Mouse (Mus musculus): ENCODE data around the gene Txnip. TPM values are rescaled to one million over a fixed set of nuclear protein-coding genes. Genes with fewer than 3 reads are reported as not detected.
"Not testable (repeated sequence)": the region's sequence is repeated elsewhere in the genome, so short reads cannot be mapped to it uniquely, and the experiment has no call there.

The Txnip gene
- 179 and 184 TPM in 2 replicates for polyA plus RNA-seq (2015; fragmentation: Nextera tagmentation; extraction: Ambion mirVana)

- Histone ChIP-seq H3K4me3 (replicated peaks) (peak within 1 kb of the TSS; percentile 78), H3K36me3 (peaks cover 21% of the 10 kb centered on the region), H3K27me3 (no peaks in the 10 kb centered on the region), H3K4me1 (peaks cover 59% of the 10 kb centered on the region), H3K9ac (peak within 1 kb of the TSS; percentile 87), H3K4me2 (replicated peaks) (peak within 1 kb of the TSS; percentile 73), H3K27ac (replicated peaks) (peak within 1 kb of the TSS; percentile 97), H3K9me3 (replicated peaks) (no peaks in the 10 kb centered on the region)
- under 1% methylated on average over 26 of the region's 26 CpGs for WGBS
- peak; percentile 97 for ATAC-seq (ENCODE audit: insufficient number of reproducible peaks, low FRiP score, low TSS enrichment, low read depth)
Observed at GRCm38 (mm10) chr3:96557694-96558093, at the start of gene Txnip. Gene Txnip (plus strand): TSS chr3:96557957.

- H3K36me3 ChIP-seq; H3K4me3 ChIP-seq (replicated peaks); ATAC-seq (ENCODE audit: insufficient number of reproducible peaks, low FRiP score, low TSS enrichment, low read depth); H3K27me3 ChIP-seq; H3K9ac ChIP-seq; H3K4me1 ChIP-seq; H3K4me2 ChIP-seq (replicated peaks); H3K27ac ChIP-seq (replicated peaks); H3K9me3 ChIP-seq (replicated peaks): not testable (repeated sequence)
- 96% methylated on average over 8 of the region's 9 CpGs for WGBS
Observed at GRCm38 (mm10) chr3:96507966-96508365, 49.8 kb upstream of the Txnip start.

GRCm38 (mm10) chr3:96520171-96520570 lies 37.6 kb upstream of the Txnip start:
- no peak for ATAC-seq (ENCODE audit: insufficient number of reproducible peaks, low FRiP score, low TSS enrichment, low read depth)
- no peaks in the 10 kb centered on the region for H3K27me3 ChIP-seq
- WGBS = 56% methylated on average over 5 of the region's 5 CpGs
- no peaks in the 10 kb centered on the region for H3K36me3 ChIP-seq
- no peak overlapping the region for H3K4me2 ChIP-seq (replicated peaks)
- H3K9ac ChIP-seq = no peak overlapping the region
- no peak overlapping the region for H3K4me3 ChIP-seq (replicated peaks)
- no peaks in the 10 kb centered on the region for H3K4me1 ChIP-seq
- no peak overlapping the region for H3K27ac ChIP-seq (replicated peaks)
- no peaks in the 10 kb centered on the region for H3K9me3 ChIP-seq (replicated peaks)

- Histone ChIP-seq H3K4me1 (peaks cover 5% of the 10 kb centered on the region), H3K4me2 (replicated peaks) (no peak overlapping the region), H3K9me3 (replicated peaks) (no peaks in the 10 kb centered on the region), H3K4me3 (replicated peaks) (no peak overlapping the region), H3K27me3 (peaks cover 18% of the 10 kb centered on the region), H3K27ac (replicated peaks) (no peak overlapping the region), H3K9ac (no peak overlapping the region), H3K36me3 (no peaks in the 10 kb centered on the region)
- no peak for ATAC-seq (ENCODE audit: insufficient number of reproducible peaks, low FRiP score, low TSS enrichment, low read depth)
- 55% methylated on average over 4 of the region's 4 CpGs for WGBS
Observed at GRCm38 (mm10) chr3:96522149-96522548, 35.6 kb upstream of the Txnip start.

- Histone ChIP-seq H3K4me1 (peaks cover 12% of the 10 kb centered on the region), H3K4me3 (replicated peaks) (no peak overlapping the region), H3K4me2 (replicated peaks) (no peak overlapping the region), H3K9me3 (replicated peaks) (no peaks in the 10 kb centered on the region), H3K36me3 (no peaks in the 10 kb centered on the region), H3K9ac (no peak overlapping the region), H3K27me3 (peaks cover 34% of the 10 kb centered on the region), H3K27ac (replicated peaks) (0 out of 2 replicates have a peak overlapping the region, but pooled peaks have one; percentile 39)
- no peak for ATAC-seq (ENCODE audit: insufficient number of reproducible peaks, low FRiP score, low TSS enrichment, low read depth)
- 59% methylated on average over 12 of the region's 12 CpGs for WGBS
Observed at GRCm38 (mm10) chr3:96524028-96524810, 33.5 kb upstream of the Txnip start.

GRCm38 (mm10) chr3:96524914-96525313 lies 32.8 kb upstream of the Txnip start, which contains the start of gene Hfe2:
Gene Hfe2 (plus strand): TSS chr3:96525172.
- no peak for ATAC-seq (ENCODE audit: insufficient number of reproducible peaks, low FRiP score, low TSS enrichment, low read depth)
- Histone ChIP-seq H3K4me1 (peaks cover 12% of the 10 kb centered on the region), H3K4me3 (replicated peaks) (peak within 1 kb of the TSS; percentile 5; the same call in 1 of the 2 replicates), H3K27ac (replicated peaks) (0 out of 2 replicates have a peak within 1 kb of the TSS, but pooled peaks have one; percentile 39), H3K9ac (no peak within 1 kb of the TSS), H3K4me2 (replicated peaks) (no peak within 1 kb of the TSS), H3K27me3 (peaks cover 34% of the 10 kb centered on the region), H3K36me3 (no peaks in the 10 kb centered on the region), H3K9me3 (replicated peaks) (no peaks in the 10 kb centered on the region)
- WGBS = 74% methylated on average over 4 of the region's 4 CpGs

GRCm38 (mm10) chr3:96526013-96526762 lies 31.6 kb upstream of the Txnip start:
- Histone ChIP-seq H3K27me3 (peaks cover 34% of the 10 kb centered on the region), H3K9me3 (replicated peaks) (no peaks in the 10 kb centered on the region), H3K36me3 (no peaks in the 10 kb centered on the region), H3K4me1 (peaks cover 12% of the 10 kb centered on the region), H3K4me3 (replicated peaks) (no peak overlapping the region; the same call in 1 of the 2 replicates), H3K27ac (replicated peaks) (no peak overlapping the region), H3K4me2 (replicated peaks) (peak overlapping the region; percentile 86; the same call in 1 of the 2 replicates), H3K9ac (no peak overlapping the region)
- ATAC-seq (ENCODE audit: insufficient number of reproducible peaks, low FRiP score, low TSS enrichment, low read depth) = no peak; the same call in 1 of the 2 replicates
- WGBS = 71% methylated on average over 11 of the region's 11 CpGs

GRCm38 (mm10) chr3:96526864-96527542 lies 30.8 kb upstream of the Txnip start:
- Histone ChIP-seq H3K9me3 (replicated peaks) (no peaks in the 10 kb centered on the region), H3K27me3 (peaks cover 34% of the 10 kb centered on the region), H3K36me3 (no peaks in the 10 kb centered on the region), H3K27ac (replicated peaks) (no peak overlapping the region), H3K4me2 (replicated peaks) (peak overlapping the region; percentile 86), H3K4me3 (replicated peaks) (peak overlapping the region; percentile 43), H3K9ac (no peak overlapping the region), H3K4me1 (peaks cover 12% of the 10 kb centered on the region)
- WGBS = 3% methylated on average over 44 of the region's 44 CpGs
- ATAC-seq (ENCODE audit: insufficient number of reproducible peaks, low FRiP score, low TSS enrichment, low read depth) = peak; percentile 39; the same call in 1 of the 2 replicates

- Histone ChIP-seq H3K4me2 (replicated peaks) (no peak overlapping the region), H3K9me3 (replicated peaks) (no peaks in the 10 kb centered on the region), H3K4me3 (replicated peaks) (no peak overlapping the region), H3K9ac (no peak overlapping the region), H3K4me1 (peaks cover 12% of the 10 kb centered on the region), H3K36me3 (no peaks in the 10 kb centered on the region), H3K27ac (replicated peaks) (no peak overlapping the region), H3K27me3 (peaks cover 34% of the 10 kb centered on the region)
- 45% methylated on average over 9 of the region's 9 CpGs for WGBS
- ATAC-seq (ENCODE audit: insufficient number of reproducible peaks, low FRiP score, low TSS enrichment, low read depth) = no peak
Observed at GRCm38 (mm10) chr3:96528506-96528905, 29.3 kb upstream of the Txnip start.

- Histone ChIP-seq H3K27ac (replicated peaks) (no peak overlapping the region), H3K4me2 (replicated peaks) (no peak overlapping the region), H3K27me3 (peaks cover 18% of the 10 kb centered on the region), H3K9ac (no peak overlapping the region), H3K9me3 (replicated peaks) (no peaks in the 10 kb centered on the region), H3K4me3 (replicated peaks) (no peak overlapping the region), H3K36me3 (no peaks in the 10 kb centered on the region), H3K4me1 (peaks cover 8% of the 10 kb centered on the region)
- no peak for ATAC-seq (ENCODE audit: insufficient number of reproducible peaks, low FRiP score, low TSS enrichment, low read depth)
- WGBS = 63% methylated on average over 7 of the region's 7 CpGs
Observed at GRCm38 (mm10) chr3:96532050-96532449, 25.7 kb upstream of the Txnip start.

- Histone ChIP-seq H3K36me3 (no peaks in the 10 kb centered on the region), H3K27me3 (no peaks in the 10 kb centered on the region), H3K9me3 (replicated peaks) (no peaks in the 10 kb centered on the region), H3K4me1 (no peaks in the 10 kb centered on the region), H3K4me2 (replicated peaks) (no peak overlapping the region), H3K9ac (no peak overlapping the region), H3K4me3 (replicated peaks) (no peak overlapping the region), H3K27ac (replicated peaks) (no peak overlapping the region)
- WGBS = 48% methylated on average over 2 of the region's 2 CpGs
- ATAC-seq (ENCODE audit: insufficient number of reproducible peaks, low FRiP score, low TSS enrichment, low read depth) = no peak
Observed at GRCm38 (mm10) chr3:96534300-96534699, 23.5 kb upstream of the Txnip start.
